9 mouse cellular contexts compared by ENCODE assay signal in genomic region chr5:108029968-108030367, GRCm38 (mm10). TPM values are rescaled to one million over a fixed set of nuclear protein-coding genes. Genes with fewer than 3 reads are reported as not detected.
DNase-seq lines count a peak whose midpoint lies in the region; ATAC-seq and TF ChIP-seq lines count a peak whose summit lies in the region.
"Had no signal": no experiment of that assay in that cellular context is flagged by ENCODE, and none has a peak within 500 bp of the region (broad histone marks: within the 10 kb centered on the region; RNA-seq: fewer than 3 reads in every experiment).

No protein-coding gene starts in this region.

- TF ChIP-seq POLR2A in thymus, adult 2 months (IDR thresholded peaks at IDR 0.05; ENCODE audit: control insufficient read depth, extremely low read depth, insufficient read depth, low read length, poor library complexity): no peak

- WGBS in heart, postnatal 0 days: 69% methylated on average over 2 of the region's 2 CpGs
- 74% methylated on average over 2 of the region's 2 CpGs for WGBS in heart, embryonic 11.5 days (ENCODE audit: insufficient replicate concordance)
- 96% methylated on average over 2 of the region's 2 CpGs for WGBS in thymus, adult 2 months

- H3K36me3 ChIP-seq in heart, postnatal 0 days (replicated peaks; ENCODE audit: control insufficient read depth, insufficient read depth, low read length): no peaks in the 10 kb centered on the region
- H3K36me3 ChIP-seq in heart, embryonic 11.5 days (ENCODE audit: control insufficient read depth, insufficient read depth, low read length): no peaks in the 10 kb centered on the region
- no peaks in the 10 kb centered on the region for H3K36me3 ChIP-seq in thymus, adult 2 months (ENCODE audit: control insufficient read depth, insufficient read depth, low read length)
- H3K36me3 ChIP-seq in splenic B cell, adult 2 months (ENCODE audit: control insufficient read depth, insufficient read depth, low read length, poor library complexity, severe bottlenecking): no peaks in the 10 kb centered on the region

- 0 out of 2 replicates have a peak, but pooled peaks cover 3% of the 10 kb centered on the region for H3K4me1 ChIP-seq in heart, postnatal 0 days (ENCODE audit: control insufficient read depth, insufficient read depth)
- H3K4me1 ChIP-seq in heart, embryonic 11.5 days (ENCODE audit: control insufficient read depth, insufficient read depth, low read length): no peaks in the 10 kb centered on the region
- H3K4me1 ChIP-seq in thymus, adult 2 months (replicated peaks; ENCODE audit: control insufficient read depth, insufficient read depth, low read length): no peaks in the 10 kb centered on the region

- ATAC-seq in heart, postnatal 0 days (ENCODE audit: insufficient read depth, low read depth): no peak
- ATAC-seq in heart, embryonic 11.5 days (replicated peaks; ENCODE audit: insufficient number of reproducible peaks, low FRiP score, low TSS enrichment): no peak

- no peak overlapping the region for H3K4me3 ChIP-seq in heart, postnatal 0 days (ENCODE audit: low read depth, low read length)
- H3K4me3 ChIP-seq in heart, embryonic 11.5 days (ENCODE audit: low read depth, low read length): no peak overlapping the region
- no peak overlapping the region for H3K4me3 ChIP-seq in thymus, adult 2 months (ENCODE audit: control insufficient read depth, insufficient read depth, low read length)

- H3K9ac ChIP-seq in heart, postnatal 0 days (replicated peaks; ENCODE audit: low read depth, low read length): no peak overlapping the region
- no peak overlapping the region for H3K9ac ChIP-seq in heart, embryonic 11.5 days (ENCODE audit: low read depth, low read length)

- H3K4me2 ChIP-seq in heart, postnatal 0 days (ENCODE audit: low read depth, low read length): no peak overlapping the region
- H3K4me2 ChIP-seq in heart, embryonic 11.5 days: no peak overlapping the region

- no peak for TF ChIP-seq EP300 in heart, postnatal 0 days (IDR thresholded peaks at IDR 0.05; ENCODE audit: low read depth)

- H3K27ac ChIP-seq in heart, postnatal 0 days (ENCODE audit: low read depth): no peak overlapping the region
- H3K27ac ChIP-seq in heart, embryonic 11.5 days (ENCODE audit: low read depth, low read length): no peak overlapping the region
- H3K27ac ChIP-seq in thymus, adult 2 months (ENCODE audit: control insufficient read depth, insufficient read depth, low read length): no peak overlapping the region

- peak; percentile 38 for TF ChIP-seq CTCF in heart, postnatal 0 days (IDR thresholded peaks at IDR 0.05; ENCODE audit: low read depth)
- no peak for TF ChIP-seq CTCF in thymus, adult 2 months (IDR thresholded peaks at IDR 0.05; ENCODE audit: borderline replicate concordance, control insufficient read depth, extremely low read depth, insufficient read depth, low read length, poor library complexity)

- no peak for DNase-seq in heart, postnatal 0 days (ENCODE audit: low spot score)
- DNase-seq in thymus, adult 2 months: peak; percentile 15
- no peak for DNase-seq in thymus, postnatal 10 days (ENCODE audit: low spot score in 2 of 2)
- peak; percentile 50 for DNase-seq in c-Kit-positive CD71-positive TER-119-positive erythroid progenitor cells, embryonic 14.5 days (ENCODE audit: low spot score)
- DNase-seq in splenic B cell, adult 2 months (ENCODE audit: low read depth, low spot score): peak; percentile 39
- DNase-seq in right cerebral cortex, postnatal 36 days (ENCODE audit: low spot score in 2 of 2): no peak
- no peak for DNase-seq in embryo, embryonic 10.5 days (ENCODE audit: low spot score)
- DNase-seq: adrenal gland, postnatal 25 days had no signal

- H3K27me3 ChIP-seq in heart, postnatal 0 days (ENCODE audit: control insufficient read depth, insufficient read depth, low read length): no peaks in the 10 kb centered on the region
- H3K27me3 ChIP-seq in heart, embryonic 11.5 days (ENCODE audit: control insufficient read depth, insufficient read depth, low read length): no peaks in the 10 kb centered on the region
- no peaks in the 10 kb centered on the region for H3K27me3 ChIP-seq in thymus, adult 2 months (ENCODE audit: control insufficient read depth, insufficient read depth, low read length)
- no peaks in the 10 kb centered on the region for H3K27me3 ChIP-seq in splenic B cell, adult 2 months (ENCODE audit: control insufficient read depth, insufficient read depth, low read length, poor library complexity, severe bottlenecking)

- H3K9me3 ChIP-seq in heart, postnatal 0 days (replicated peaks; ENCODE audit: control insufficient read depth, low read length): no peaks in the 10 kb centered on the region
- no peaks in the 10 kb centered on the region for H3K9me3 ChIP-seq in heart, embryonic 11.5 days (replicated peaks; ENCODE audit: control insufficient read depth, low read length)

RNA-seq across cellular contexts. Expression of gene Mtf2, which starts 35.5 kb away (rescaled TPM):
- 20.2 and 33.3 TPM in 2 replicates for total RNA-seq in heart, postnatal 0 days (2014; rRNA removed; ENCODE audit: low replicate concordance)
- polyA plus RNA-seq in heart, postnatal 0 days (2015; fragmentation: Nextera tagmentation; extraction: Ambion mirVana): 34.4 and 38.1 TPM in 2 replicates
- polyA plus RNA-seq in heart, embryonic 11.5 days (2014; fragmentation: Nextera tagmentation; extraction: Ambion mirVana): 88.2 and 88.4 TPM in 2 replicates
- polyA plus RNA-seq in thymus, adult 2 months (2012; rRNA removed): 56.0 and 58.9 TPM in 2 replicates

RNA-seq across cellular contexts. Expression of gene Fam69a, which starts 43.1 kb away (rescaled TPM):
- total RNA-seq in heart, postnatal 0 days (2014; rRNA removed; ENCODE audit: low replicate concordance): 1.9 and 5.7 TPM in 2 replicates
- polyA plus RNA-seq in heart, postnatal 0 days (2015; fragmentation: Nextera tagmentation; extraction: Ambion mirVana): 18.6 and 19.2 TPM in 2 replicates
- polyA plus RNA-seq in heart, embryonic 11.5 days (2014; fragmentation: Nextera tagmentation; extraction: Ambion mirVana): 20.0 and 20.6 TPM in 2 replicates
- polyA plus RNA-seq in thymus, adult 2 months (2012; rRNA removed): 2.1 and 2.3 TPM in 2 replicates

Comparison
In these comparisons a context has a peak if more than half of its experiments do, and no peak if none do; other contexts are left out.
1. DNase-seq: peak in thymus, adult 2 months (single experiment), c-Kit-positive CD71-positive TER-119-positive erythroid progenitor cells, embryonic 14.5 days (single experiment) and splenic B cell, adult 2 months (single experiment); none in heart, postnatal 0 days (single experiment), thymus, postnatal 10 days (0 of 2), right cerebral cortex, postnatal 36 days (0 of 2) and embryo, embryonic 10.5 days (single experiment).